Mouse (Mus musculus) adrenal gland, adult 8-10 months (tissue): Measurements from ENCODE around the gene Sgsm1. TPM values are rescaled to one million over a fixed set of nuclear protein-coding genes. Genes with fewer than 3 reads are reported as not detected.
A peak's percentile ranks its signal among the peaks of the same experiment; 100 is the strongest.

ENCODE experiments used
- DNase-seq: peaks from one replicate; pipeline ENCODE4 v3.0.0; 2022
- total RNA-seq, 4 experiments: library from RNA; stranded (reverse); gene quantifications; 2 replicates each; pipeline ENCODE4 v1.2.4; 2022

Gene Sgsm1
- total RNA-seq, 4 experiments from 2014 or later = 14.8 to 23.5 (median 18.8) TPM

DNA sequence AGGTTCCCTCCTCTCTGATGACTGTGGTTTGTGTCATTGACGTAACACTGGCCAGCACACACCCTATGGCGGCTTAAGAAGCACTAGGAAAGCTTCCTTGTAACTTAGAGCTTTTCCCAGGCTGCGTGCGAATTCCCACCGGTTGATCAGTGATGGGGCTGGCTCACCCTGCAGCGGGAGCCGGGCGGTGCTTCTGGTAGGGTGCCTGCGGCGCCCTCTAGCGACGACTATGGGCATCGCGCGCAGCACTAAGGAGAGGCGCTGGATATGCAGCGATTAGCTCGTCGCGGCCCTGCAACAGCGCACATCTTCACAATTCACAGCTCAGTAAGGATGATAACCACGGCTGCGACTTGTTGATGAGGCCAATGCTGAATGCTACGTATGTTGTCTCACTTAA is 3.4 kb upstream of the Sgsm1 start:
- peak; percentile 41 for DNase-seq

DNA sequence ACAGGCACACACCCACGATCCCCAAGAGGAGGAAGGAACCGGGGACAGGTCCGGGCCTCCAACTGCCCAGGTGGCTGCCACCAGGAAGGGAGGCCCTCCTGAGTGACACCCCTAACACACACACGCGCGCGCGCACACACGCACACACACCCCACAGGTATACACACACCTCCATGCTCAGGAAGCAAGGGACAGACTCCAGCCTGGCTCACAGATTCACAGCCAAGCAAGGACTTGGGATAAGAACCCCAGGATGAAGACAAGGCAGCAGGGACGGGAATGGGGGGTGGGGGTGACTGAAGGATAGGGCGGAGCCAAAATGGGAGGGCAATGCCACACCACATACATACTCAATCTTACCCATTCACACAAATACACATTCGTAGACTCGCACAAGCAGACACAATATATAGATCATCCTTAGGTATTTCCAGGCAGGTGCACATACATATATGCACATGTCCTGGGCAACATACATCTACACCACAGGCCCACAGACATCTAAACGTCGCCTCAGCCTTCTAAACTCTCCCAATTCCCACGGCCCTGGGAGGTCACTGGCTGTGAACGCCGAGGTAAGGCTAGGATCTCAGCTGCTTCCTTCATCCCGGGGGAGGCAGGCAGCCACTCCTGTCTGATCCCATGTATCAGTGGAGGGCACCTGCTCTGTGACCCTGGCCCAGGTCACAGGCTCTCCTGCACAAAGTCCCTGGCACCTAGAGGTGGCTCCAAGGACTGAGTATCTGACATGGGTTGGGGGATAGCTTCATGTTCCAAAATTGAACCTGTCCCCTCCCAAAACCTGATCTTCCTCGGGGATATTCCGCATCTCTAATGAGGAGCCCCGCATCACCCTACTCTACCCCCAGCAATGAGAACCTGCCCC is 852 bp downstream of the Sgsm1 start:
- no peak for DNase-seq

DNA sequence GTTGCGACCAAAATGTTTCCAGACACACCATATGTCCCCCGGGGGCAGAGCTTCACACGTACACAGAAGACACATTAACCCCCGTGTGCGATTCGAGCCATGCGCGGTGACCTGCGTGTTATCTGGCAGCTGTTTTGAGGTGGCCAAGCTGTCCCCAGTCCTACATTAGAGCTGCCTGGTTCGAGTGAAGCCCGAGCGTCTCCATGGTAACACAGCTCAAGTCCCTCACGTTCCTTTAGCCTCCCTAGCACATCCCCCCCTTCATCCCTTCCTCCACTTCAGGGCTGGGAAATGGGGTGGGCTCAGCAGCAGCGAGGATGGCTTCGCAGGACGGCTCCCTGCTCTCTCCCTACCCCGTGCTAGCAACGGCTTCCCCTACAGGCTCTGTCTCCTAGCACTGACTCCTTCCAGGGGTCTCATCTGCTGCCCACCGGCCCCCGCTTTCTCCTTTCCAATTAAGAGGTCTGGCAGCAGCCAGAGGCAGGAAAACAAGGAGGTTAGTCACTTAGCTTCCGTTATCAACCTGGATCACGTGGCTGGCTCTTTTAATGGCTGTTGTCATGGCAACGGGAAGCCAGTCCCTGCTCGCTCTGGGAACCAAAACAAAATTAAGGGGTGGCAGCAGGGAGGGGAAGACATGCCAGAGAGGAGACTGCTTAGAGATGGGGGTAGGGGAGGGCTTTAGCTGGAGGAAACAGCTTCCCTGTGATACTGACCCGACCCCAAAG is 3.7 kb downstream of the Sgsm1 start:
- peak; percentile 31 for DNase-seq

DNA sequence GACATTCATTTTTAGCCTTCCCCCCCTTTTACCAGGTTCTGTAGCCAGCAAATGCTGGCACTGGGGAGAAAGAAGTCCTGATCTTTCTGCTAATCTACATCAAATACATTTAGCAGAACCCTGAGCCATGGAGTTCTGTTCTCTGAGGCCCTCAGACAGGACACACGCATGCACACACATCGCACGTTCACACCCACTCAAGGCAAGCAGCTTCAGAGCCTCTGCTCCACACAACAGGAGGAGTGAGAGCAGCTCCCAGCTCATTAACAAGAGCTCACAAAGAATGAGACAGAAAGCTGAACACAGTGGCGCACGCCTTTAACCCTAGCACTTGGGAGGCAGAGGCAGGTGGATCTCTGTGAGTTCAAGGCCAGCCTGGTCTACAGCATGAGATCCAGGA is 6.1 kb downstream of the Sgsm1 start:
- DNase-seq = no peak

DNA sequence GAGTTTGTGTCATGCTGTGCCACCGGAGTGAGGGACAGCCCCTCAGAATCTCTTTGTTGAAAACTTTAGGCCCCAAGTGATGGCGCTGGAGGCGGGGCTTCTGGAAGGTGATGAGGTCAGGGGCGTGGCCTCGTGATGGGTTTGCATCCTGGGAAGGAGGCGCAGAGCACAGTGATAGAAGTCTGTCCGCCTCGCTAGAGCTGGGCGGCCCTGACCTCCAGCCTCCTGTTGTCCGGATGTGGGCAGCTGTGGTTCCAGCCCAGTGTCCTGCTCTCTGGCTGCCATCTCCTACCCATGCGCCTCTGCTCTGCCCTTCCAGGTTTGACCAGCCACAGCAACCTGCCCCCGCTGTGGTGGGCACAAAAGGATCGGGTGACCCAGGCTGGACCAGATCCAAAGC is 8.7 kb downstream of the Sgsm1 start:
- DNase-seq = no peak

DNA sequence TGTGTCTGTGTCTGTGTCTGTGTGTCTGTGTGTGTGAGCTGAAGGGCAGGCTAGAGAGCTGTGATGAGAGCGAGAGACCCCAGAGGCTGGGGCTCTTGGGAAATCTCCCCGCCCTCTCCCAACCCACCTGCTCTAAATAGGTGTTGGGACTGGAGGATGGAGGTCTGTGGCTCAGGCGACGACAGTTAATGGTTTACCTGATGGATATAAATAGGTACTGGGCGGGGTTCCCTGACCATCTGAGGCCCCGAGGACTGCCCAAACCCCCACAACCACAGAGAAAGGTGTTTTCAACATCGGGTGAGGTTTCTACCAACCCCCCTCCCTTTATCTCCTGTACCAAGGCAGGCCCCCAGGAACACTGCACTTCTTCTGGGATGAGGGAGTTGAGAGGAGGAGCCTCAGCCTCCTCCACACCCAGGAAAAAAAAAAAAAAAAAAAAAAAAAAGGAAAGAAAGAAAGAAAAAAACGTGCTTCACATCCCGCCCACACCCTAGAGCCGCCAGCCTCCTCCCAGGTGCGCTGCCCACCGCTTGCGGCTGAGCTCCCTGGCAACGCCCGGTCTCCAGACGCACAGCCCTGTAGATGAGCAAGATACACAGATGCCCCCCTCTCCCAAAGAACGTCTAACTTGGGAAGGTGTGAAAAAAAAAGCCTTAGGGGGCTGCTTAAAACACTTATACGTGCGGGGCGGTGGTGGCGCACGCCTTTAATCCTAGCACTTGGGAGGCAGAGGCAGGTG is 10.3 kb downstream of the Sgsm1 start:
- DNase-seq = no peak

DNA sequence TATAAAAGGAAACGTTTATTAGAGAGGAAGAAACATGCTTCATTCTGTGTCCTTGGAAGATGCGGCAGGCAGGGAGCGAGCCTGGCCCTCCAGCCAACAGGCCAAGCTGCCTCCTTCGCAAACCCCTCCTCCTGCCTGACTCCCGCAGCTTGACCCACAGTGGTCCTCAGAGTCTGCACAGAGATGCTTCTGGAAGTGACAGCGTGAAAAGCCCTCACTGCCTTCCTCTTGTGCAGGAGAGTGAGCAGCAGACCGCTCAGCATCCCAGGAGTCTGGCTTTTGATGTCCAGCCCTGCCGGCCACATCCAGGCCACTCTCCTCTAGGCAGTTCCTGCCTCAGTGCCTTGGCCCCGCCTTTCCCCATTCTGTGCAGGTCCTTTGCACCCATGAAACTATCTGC is 11.2 kb downstream of the Sgsm1 start:
- DNase-seq = no peak

DNA sequence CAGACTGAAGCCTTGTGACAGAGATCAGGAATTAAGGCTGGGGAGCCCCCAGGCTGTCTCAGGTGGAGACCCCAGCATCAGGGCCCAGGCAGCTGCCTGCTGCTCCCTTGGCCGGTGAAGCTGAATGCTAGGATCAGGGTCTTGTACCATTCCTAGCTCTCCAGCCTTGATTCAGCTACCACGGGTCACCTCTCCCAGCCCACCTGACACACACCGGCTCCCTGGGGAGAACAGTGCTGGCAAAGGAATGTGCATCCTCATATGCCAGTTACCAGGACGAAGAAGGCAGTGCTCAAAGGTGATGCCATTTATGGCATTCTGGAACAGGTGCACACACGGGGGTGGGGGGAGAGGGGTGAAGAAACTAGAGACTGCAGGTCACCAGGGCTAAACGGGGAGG is 11.8 kb downstream of the Sgsm1 start:
- DNase-seq = no peak

DNA sequence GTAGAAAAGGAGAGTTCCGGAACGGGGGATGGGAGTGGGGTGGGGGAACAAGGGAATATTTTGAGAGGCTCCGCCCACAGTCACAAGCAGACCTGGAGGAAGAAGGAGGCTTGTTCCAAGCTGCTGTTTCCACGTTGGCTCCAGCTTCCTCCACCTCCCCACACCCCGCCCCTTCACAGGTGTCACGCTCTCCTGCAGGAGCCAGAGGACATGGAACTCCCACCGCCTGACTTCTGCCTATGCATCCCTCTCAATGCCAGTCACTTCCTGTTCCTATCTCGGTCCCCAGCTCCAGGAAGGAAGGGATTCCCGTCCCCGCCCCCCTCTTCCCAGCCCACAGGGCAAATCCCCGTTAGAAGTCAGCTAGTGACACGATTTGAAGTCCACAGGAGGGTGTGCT is 12.5 kb downstream of the Sgsm1 start:
- DNase-seq = no peak

DNA sequence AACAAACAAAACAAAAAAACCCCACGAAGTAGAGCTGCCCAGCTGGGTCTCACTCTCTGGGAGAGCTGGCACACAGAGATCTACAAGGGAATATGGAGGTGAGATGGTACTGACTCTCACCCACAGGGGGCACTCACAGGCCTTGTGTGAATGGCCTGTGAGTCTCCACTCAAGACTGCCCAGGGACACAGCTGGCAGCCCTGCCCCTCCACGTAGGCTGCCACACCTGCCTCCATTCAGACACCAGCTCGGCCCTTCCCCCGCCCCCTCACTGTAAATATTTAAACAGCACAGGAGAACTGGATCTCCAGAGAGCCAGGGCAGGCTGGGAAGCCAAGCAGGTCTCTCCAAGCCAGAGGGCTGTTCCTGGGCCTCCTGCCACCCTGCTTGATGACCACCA is 14.8 kb downstream of the Sgsm1 start:
- no peak for DNase-seq

DNA sequence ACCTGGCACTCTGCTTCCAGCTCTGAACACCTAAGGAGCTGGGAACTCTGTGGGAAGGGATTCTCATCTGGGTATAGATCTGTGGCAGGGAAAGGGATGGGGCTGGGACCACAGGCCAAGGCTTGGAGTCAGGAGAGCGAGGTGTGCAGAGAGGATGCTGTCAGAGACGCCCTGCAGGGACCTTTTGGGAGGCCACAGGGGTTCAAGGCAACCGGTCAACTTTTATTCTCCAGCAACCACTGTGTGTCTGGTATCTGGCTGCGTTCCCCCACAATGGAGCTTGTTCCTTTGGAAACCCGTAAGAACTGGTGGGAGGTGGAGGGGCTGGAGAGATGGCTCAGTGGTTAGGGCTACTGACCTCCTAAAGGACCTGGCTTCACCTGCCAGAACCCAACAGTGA is 16.0 kb downstream of the Sgsm1 start:
- no peak for DNase-seq

DNA sequence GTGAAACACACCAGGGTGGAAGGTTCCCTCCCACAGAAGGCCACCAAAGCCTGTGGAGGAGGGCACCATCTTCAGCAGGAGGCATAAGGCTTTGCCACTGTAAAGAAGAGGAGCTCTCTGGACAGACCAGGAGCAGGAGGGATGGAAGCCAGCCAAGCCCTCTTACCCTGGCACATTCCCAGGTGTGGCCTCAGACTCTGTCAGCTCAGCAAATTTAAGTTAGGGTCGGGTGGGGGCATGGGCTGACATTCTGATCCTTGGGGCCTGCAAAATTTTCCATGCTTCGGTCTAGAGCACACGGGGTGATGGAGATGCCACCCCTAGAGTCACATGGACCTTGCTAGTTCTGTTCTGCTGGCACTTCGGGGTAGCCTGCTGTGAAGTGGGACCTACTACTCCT is 17.1 kb downstream of the Sgsm1 start:
- no peak for DNase-seq

DNA sequence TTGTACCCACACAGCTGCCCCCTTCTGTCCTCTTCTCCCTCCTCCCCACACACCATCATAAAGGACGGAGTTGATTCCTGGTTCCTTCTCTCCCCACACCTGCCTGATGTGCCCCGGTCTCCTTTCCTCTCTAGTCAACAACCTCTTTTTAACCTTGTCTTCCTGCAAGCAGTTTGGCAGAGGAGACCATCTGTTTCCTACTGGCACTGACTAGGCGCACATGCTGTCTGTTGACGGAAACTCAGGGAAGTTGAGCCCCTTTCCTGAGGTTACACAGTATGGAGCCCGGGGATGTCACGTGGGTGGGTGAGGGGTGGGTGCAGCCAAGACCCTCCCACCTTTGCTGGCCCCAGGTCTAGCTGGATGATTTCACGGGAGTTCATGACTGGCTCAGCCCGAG is 17.8 kb downstream of the Sgsm1 start:
- no peak for DNase-seq

DNA sequence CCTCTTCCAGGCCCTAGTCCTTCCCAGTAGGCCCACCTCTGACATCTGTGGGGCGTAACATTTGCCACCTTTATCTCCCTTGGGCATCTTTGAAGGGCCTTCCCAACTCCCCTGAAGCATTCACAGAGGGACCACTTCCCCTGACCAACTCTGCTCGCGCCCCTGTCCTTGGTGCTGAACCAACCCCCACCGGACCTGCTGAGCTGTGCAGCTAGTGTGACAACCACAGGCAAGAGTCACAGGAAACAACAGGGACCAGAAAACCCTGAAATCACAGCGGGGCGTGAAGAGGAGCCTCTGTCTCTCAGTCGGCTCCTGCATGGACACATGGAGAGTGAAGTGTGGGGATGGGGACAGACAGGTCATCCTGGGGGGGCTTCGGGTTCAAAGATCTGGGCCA is 18.4 kb downstream of the Sgsm1 start:
- DNase-seq = no peak

DNA sequence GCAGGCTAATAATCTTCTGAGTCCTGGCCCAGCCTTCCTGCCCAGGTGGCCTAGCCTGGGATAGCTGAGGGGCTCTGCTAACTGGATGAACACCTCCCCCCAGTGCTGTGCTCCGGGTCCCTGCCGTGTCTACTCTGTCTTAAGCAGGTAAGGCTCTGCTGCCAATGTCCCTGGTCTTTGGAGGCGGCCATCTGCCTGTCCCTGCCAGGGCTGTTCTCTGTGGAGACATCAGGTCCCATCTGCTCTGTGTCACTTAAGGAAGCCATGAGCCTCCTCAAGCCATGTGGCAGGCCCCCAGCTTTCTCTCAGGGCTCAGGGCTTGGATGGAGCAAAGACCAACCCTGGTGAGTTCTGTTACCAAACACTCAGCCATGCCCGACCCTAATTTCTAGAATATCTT is 19.5 kb downstream of the Sgsm1 start:
- DNase-seq = no peak

DNA sequence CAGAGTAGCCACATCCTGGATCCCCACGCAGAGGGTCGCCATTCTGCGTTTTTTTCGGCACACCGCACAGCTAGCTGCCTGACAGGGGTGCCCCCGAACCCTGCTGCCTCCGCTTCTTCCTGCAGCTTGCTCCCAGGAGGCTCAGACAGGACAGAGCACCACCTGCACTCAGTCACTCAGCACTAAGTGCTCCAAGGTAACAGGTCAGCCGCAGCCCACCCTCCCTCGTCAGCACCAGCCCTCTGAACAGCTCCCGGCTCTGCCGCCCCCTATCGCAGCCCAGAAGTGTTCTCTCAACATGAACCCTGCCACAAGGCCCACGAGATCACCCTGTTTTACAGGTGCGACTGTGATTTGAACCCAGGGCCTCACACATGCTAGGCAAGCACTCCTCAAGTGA is 20.4 kb downstream of the Sgsm1 start:
- no peak for DNase-seq

DNA sequence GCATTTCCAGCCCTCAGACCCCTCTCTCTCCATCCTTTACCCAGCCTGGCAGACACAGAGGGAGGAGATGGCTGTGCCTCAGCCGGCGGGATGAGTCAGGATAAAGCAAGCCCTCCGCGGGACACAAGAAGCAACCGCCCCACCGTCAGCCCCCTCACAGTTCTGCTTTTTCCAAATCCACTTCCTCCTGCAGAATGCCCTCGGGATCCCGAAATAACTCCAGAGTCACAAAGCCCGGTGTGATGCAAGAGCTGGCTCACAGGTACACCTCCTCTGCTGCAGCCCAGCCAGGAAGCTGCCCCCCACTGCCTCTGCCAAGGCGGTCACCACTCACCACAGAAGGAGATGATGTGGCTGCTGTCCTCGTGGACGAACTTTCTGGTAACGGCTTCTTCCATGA is 22.1 kb downstream of the Sgsm1 start:
- no peak for DNase-seq

DNA sequence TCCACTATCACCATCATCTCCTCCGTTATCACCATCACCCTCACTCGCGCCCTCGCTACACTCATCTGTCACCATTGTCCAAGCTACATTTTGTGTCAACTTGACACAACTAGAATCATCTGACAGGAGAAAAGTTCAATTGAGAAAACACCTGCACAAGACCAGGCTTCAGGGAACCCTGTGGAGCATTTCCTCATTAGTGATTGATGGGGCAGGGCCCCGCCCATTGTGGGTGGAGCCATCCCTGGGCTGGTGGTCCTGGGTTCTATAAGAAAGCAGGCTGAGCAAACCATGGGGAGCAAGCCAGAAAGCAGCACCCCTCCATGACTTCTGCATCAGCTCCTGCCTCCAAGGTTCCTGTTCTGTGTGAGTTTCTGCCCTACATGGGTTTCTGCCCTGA is 22.8 kb downstream of the Sgsm1 start:
- DNase-seq = no peak

DNA sequence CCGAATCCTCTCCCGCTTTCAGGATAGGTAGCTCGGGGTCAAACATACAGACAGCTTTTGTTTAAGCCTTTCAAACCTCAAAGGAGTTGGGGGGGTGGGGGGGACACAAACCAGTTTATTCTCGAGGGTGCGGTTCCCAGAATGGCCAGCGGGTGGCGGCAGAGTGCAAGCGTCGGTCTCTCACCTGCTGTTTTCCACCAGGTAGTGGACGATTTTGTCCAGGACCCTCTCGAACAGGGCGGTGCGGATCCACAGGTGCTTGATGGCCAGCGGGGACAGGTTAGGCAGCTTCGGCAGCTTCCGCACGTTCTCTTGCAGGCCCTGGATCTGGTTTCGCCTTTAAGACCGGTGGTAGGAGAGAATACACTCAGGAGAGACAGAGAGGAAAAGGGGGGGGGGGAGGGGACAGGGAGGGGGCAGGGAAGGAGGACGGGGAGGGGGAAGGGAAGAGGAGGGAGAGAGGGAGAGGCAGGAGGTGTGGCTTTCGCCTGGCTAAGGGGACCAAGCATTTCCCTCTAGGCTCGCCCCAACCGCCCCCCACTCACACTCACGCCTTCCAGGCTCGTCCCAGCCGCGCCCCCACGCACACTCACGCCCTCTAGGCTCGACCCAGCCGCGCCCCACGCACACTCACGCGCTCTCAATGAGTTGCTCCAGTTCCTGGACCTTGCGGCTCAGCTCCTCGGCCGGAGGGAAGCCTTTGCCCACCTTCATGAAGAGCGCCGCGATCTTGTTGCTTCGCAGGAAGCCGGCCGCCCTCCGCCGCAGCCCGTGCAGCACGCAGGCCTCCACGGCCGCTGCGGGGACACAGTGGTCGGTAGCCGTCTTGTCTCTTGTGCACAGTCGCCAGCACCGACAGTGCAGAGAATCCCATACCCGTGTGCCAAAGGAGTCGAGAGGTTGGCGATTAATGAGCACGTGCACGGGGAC is 23.7 kb downstream of the Sgsm1 start:
- DNase-seq = no peak

DNA sequence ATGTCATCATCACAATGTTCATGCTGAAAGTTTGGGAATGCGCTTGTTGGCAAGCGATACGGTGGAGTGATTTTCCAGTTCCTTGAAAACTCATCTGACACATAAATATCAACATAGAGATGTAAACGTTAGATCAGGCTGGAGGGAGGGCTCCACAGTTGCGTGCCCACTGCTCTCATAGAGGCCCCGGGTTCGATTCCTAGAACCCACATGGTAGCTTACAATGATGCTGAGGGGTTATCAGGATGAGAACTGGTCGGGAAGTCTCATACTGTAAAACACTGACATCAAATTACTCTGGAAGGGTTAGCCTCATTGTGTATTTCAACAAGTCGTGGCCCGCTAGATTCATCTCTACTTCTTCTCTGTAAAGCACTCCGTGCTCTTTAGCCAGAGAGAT is 24.5 kb downstream of the Sgsm1 start:
- DNase-seq = no peak

DNA sequence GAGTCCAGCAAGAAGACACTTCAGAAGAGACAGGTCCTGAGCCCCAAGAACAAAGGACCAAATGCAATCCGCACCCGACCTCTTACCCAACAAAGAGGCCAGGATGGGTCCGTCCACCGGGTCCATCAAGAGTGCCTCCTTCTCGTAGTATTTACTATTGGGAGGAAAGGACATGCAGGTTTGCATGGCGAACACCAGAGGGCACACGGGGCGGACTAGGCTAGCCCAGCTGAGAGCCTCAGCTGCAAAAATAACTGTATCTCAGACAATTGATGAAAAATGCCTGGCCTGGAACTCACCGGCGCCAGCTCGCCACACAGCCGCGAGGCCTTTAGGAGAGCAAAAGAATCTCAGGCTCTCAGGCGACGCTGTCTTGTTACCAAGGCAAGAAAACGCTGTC is 25.0 kb downstream of the Sgsm1 start:
- DNase-seq = no peak

DNA sequence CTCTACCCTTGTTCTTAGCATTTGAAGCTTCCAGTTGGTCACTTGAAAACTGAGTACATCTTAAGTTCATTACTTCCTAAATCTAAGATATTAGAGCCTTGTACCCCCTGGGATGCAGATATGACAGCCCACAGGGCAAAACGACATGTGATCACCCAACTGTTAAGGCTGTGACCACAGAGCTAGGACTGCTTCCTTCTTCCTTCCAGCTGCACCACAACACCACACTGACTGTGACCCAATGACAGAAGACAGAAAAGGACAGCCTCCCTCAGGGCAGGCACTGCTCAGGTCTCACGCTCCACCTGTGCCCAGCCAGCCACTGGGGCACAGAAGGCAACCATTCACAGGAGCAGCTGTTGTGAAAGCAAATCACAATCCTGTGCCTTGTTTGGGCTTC is 26.9 kb downstream of the Sgsm1 start:
- DNase-seq = no peak
